Mouse (Mus musculus): Measurements from ENCODE around the gene Pla2g16.

Pla2g16 gene

DNA sequence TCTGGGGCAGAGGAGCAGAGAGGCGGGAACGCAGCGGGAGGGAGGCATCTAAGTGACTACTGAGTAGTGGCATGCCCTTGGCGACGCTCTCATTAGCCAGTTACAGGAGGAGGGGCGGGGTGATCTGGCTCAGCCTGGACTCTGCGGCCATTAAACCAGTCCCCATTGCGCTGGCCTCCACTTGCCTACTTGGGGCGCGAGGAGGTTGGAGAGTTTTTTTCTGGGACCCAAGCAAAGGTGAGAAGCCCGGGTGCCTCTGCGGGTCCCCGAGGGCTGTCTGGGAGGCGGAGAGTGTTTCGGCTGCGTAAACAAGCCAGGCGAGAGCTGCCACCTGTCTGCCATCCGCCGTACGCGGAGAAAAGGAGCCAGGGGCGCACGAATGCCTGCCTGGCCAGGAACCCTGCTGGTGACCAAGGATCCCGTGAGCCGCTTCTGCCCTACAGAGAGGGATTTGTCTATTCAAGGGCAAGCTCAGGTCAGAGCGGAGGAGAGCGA, at the start of gene Pla2g16:
TSS of gene Pla2g16 (plus strand) at position 132 of the 495 bp plus-strand sequence.
- peak; percentile 86 for DNase-seq (ENCODE audit: low read depth, low spot score)

DNA sequence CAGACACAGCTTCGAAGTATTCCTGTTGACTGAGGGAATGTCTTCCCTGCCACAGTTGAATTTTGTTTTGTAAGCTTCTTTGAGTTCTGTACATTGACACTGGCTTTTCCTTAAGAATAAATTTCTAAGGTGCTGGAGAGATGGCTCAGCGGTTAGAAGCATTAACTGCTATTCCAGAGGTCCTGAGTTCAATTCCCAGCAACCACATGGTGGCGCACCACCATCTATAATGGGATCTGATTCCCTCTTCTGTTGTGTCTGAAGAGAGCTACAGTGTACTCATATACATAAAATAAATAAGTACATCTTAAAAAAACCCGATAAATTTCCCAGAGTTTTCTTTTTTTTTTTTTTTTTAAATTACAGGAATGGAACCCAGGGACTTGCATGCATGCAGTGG, 49.2 kb upstream of the Pla2g16 start:
- no peak for DNase-seq (ENCODE audit: low read depth, low spot score)

DNA sequence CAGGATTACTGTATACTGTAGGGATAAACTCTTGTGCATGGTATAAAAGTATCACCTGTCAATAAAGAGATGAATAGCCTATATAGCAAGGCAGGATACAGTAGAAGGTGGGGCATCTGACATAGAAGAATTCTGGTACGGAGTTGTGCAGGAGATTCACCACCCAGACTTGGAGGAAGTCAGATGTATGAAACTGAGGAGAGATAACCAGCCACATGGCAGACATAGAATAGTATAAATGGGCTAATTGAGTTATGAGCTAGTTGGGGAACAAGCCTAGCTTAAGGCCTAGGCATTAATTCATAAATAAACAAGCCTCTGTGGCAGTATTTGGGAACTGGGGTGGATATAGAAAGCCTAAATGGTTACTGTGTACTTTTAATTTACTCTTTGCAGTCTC, 40.8 kb upstream of the Pla2g16 start:
- no peak for DNase-seq (ENCODE audit: low read depth, low spot score)

DNA sequence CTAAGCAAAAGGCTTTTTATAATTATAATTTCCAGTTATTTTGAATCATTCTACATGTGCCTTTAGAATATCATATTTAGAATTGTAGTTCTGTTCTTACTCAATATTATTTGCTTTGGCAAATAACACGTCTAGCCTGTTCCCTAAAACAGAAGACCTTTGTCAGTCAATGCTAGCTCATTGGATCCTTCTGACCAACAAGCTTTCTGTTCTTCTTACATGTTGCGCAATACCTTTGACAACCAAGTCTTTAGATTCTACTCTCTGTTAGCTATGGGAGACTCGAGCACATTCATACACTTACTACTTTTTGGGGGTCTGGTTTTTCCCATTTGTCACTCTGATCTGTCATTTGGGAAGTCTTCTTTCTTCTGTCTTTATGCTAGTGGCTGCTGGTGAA, 35.6 kb upstream of the Pla2g16 start:
- no peak for DNase-seq (ENCODE audit: low read depth, low spot score)

DNA sequence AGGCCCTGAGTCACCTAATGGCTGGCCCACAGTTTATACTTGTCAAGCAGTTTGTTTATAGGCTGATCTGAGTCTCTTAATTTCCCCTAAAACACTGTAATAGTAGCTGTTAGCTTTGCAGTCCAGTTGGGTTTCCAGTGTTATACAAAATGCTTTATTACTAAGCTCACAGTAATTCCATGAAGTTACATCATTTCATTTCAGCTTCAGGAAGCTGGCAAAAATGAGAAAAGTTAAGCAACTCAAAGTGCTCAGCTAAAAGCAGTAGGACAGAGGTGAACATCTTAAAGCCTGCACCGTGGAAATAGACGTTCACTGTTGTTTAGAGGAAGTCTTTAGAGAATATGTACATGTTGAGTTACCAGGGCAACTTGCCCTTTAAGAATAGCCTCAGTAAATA, 34.4 kb upstream of the Pla2g16 start:
- DNase-seq (ENCODE audit: low read depth, low spot score), result no peak

DNA sequence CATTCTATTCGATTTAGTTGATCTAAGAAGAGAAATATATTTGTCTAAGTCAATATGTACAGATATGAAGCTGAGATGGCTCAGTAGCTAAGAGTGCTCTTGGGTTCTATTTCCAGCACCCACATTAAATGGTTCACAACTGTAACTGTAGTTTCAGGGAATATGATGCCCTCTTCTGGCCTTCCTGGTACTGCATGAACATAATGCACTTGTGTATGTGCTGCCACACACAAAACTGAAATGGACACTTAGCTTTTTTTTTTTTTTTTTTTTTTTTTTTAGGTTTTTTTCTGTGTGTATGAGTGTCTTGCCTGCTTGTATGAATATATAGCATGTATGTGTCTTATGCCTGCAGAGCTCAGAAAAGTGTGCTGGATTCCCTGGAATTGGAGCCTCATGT, 34.0 kb upstream of the Pla2g16 start:
- peak; percentile 37 for DNase-seq (ENCODE audit: low read depth, low spot score)

DNA sequence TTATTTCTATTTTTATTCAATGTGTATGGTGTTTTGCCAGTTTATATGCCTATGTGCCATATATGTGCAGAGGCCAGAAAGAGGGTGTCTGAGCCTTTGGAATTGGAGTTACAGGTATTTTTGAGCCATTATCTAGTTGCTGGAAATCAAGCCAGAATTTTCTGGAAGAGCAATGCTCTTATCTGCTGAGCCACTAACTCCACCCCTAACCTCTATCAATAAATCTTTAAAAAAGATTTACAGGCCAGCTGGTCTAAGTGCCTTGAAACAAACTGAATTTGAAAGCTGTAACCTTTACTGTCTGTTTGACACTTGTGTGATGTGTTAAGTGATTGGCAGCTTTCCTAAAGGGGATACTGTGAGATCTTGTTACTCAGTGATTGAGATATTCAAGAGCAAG, 33.5 kb upstream of the Pla2g16 start:
- no peak for DNase-seq (ENCODE audit: low read depth, low spot score)

DNA sequence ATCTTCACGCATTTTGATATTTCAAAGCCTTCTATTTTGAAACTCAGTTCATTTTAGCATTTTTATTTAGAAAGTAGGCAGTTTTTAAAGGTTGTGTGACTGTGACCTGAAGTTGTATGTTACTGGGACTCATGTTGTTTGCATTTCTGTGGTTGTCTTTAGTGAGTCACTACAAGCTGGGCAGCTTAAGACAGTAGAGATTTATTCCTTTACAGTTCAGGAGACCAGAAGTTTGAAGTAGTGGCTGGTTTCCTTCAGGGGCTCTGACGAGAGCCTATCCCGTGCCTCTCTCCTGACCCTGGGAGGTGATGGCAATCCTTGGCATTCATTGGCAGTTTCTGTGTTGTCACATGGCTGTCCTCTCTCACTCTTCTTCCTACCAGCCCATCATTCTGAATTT, 32.4 kb upstream of the Pla2g16 start:
- DNase-seq (ENCODE audit: low read depth, low spot score), result no peak

DNA sequence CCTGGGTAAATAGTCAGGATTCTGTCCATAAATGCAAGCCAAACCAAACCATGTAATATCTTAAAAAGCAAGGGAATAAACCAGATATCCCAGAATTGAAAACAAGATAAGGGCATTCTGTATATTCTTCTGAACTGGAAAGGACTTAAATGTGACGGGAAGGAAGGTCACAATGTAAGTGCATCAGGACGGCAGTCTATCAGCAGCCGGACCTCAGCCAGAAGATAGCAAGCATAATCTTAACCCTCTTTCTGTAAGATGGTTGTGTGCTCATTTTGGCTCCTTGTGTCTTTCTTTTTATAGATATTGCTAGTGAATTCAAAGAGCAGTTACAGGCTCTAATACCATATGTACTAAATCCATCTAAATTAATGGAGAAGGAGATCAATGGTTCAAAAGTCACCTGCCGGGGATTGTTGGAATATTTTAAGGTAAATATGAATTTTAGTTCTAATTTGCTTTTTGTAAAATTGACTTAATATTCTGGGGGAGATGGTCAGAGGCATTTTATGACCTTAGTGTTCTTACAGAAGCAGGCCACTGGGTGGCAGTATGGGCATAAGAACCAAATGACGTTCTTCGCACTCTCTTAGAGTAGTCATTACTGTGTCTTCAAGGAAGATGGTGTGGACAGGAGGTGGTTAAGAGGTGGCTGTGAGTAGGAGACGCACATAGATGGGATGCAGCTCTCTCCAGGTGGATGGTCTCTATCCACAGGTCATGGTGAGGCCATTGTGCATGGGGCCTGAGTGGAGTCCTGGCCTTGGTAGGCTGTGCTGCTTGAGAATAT, 28.4 kb upstream of the Pla2g16 start:
- DNase-seq (ENCODE audit: low read depth, low spot score), result peak; percentile 66

DNA sequence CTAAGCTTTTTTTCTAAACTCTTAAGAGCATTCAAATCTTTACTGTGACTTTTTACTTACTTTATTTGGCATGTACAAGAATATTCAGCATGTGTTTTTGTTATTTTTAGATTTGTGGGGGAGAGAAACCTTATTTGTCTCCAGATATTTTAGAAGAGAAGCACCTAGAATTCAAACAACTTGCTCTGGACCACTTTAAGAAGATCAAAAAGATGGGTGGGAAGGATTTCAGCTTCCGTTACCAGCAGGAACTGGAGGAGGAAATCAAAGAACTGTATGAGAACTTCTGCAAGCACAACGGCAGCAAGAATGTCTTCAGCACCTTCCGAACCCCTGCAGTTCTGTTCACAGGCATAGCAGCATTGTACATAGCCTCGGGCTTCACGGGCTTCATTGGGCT, 25.4 kb upstream of the Pla2g16 start:
- no peak for DNase-seq (ENCODE audit: low read depth, low spot score)

DNA sequence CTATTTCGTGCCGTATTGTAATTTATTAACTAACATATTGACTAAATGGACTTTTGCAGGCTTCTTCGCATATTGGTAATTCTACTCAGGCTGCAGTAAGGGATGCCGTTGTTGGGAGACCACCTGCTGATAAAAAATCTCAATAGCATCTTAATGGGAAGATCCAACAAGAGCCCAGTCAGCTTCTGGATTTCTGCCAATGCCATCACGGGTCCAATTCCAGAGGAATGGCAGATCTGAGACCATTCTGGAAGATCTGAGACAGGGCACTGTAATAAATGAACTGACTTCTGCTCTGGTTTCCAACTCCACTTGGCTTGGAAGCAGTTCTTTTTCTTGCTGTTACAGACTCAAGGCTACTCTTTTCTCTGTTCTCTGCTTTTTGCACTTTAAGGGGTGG, 23.4 kb upstream of the Pla2g16 start:
- no peak for DNase-seq (ENCODE audit: low read depth, low spot score)

DNA sequence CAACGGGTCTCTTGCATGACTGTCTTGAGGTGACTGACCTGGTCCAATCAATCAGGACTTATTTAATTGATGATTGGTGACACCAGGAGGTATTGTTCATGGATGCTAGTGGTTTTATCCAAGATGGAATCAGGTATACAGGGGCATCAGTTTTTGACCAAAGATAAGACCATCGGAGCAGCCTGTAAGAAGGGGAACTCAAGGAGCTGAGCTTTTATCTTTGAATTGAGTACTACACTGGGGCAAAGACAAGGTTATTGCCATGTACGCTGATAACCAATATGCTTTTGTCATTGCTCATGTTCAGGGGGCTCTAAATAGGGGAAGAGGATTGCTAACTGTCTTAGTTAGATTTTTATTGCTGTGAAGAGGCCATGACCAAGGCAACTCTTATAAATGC, 8.3 kb upstream of the Pla2g16 start:
- DNase-seq (ENCODE audit: low read depth, low spot score), result no peak

DNA sequence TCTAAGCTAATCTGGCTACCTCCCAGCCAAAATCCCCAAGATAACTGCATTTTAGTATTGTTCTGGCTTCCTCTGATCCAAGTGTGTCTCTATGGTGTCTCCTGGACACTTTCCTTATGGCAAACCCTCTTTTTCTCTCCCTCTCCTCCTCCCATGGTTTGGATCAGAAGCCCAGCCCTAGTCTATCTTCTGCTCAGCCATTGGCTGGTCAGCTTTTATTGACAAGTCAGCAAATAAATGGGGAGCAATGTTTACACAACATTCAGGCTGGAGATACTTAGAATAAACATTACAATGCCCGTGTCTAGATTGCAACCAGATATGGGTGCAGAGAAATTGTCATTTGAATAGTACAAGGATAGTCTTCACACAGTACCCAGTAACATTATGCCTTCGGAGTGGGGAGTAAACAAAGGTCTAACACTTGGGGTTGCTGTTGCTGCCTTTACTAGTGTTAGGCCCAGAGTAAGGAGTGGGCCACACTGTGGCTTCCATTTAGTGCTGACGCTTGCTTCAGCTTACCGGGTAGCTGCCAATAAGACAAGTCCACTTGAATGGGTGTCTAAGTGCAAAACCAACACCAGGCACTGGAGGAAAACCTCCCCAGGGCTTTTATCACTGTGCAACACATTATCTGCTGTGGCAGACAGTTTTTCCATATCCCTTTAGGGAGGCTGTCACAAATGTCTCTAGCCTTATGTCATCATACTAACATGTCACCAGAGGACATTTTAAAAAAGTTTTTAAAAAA, 5.5 kb upstream of the Pla2g16 start:
- DNase-seq (ENCODE audit: low read depth, low spot score), result no peak

DNA sequence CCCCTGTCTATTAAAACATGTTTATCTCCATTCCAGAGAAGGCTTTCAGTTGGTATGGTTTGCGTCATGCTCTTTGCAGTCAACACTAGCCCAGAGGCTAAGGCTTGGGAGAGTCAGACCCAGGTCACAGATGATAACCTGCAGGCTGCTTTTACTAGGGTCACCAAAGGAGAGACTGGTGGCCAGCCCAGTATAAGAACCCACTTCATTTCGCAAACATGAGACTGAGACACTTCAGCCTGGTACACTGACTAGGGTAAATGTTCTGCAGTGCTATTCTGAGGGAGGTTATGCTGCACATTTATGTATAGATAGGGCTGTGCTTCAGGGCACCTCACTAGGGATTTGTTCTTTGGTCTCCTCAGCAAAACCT, 5.0 kb upstream of the Pla2g16 start:
- DNase-seq (ENCODE audit: low read depth, low spot score), result no peak

DNA sequence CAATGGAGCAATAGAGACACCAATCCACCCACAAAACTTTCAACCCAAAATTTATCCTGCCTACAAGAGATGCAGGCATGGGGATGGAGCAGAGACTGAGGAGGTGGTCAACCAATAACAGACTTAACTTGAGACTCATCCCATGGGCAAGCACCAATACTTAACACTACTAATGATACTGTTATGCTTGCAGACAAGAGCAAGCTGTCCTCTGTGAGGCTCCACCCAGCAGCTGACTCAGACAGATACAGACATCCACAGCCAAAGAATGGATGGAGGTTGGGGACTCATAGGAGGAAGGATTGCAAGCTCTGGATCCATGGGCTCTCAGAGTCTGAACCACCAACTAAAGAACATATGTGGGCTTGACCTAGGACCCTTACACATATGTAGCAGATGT, 3.8 kb upstream of the Pla2g16 start:
- DNase-seq (ENCODE audit: low read depth, low spot score), result no peak

DNA sequence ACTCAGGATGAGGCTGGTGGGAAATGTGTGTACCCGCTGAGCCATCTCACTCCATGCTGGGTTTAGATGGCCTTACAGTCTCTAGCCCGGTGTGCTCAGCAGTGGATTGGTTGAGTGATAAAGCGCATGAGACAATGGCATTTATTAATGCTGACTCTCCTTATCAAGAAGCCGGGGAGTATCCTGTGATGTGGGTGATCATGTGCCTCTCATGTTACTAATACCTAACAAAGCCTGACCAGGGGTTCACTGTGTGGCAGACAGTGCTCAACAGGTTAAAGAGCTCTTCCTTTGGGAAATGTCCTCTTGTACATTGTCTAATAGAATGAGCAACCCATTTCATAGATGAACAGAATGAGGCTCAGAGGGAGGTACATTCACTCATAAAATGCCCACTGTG, 2.4 kb upstream of the Pla2g16 start:
- no peak for DNase-seq (ENCODE audit: low read depth, low spot score)

DNA sequence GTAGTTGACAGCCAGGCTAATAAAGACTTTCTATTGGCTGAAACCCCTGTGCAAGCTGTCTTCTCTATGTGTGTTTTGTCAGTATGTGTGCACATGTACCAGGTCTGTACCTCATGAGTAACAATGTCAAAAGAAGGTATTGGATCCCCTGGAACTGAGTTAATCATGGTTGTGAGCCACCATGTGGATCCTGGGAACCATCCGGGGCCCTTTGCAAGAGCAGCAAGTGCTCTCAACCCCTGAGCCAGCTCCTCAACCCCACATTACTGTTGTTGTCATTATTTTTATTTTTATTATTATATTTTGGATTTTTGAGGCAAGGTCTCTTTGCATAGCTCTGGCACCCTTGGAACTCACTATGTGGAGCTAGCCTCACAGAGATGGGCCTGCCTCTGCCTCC, 618 bp upstream of the Pla2g16 start:
- no peak for DNase-seq (ENCODE audit: low read depth, low spot score)

DNA sequence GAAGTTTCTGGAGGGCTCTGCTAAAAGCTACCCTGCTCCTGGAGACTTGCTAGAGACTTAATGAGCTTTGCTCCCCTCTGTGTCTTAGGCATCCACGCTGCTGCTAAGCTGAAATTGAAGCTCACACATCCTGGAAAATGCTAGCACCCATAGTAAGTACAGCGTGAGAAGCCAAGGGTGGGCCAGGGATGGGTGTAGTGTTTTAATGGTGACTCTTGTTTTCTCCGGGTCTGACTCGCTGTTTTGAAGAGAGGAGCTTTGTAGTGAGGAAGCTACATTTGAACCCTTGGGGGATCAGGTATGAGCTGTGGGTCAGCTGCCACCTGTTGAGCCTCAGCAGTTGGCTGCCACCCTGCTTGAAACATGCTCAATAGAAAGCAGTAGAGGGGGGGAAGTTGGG, 585 bp downstream of the Pla2g16 start:
- DNase-seq (ENCODE audit: low read depth, low spot score), result peak; percentile 83

DNA sequence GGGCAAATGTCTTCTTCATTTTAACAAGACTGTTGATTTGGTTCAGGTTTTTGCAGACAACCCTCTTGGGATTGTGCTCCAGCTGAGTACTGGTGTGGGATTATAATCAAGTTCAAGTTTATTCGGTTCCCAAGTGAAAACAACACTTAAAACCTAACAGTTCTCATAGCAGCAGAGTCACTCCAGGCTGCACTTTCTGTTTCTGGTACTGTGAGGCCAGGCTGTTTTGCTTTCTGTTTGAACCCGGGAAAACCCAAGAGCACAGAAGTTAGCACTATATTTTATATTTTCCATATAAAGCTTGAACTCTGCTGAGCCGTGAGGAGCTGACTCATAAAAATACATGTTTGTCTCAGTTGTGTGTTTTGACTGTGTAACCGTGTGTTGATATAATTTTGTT, 1.4 kb downstream of the Pla2g16 start:
- peak; percentile 68 for DNase-seq (ENCODE audit: low read depth, low spot score)

DNA sequence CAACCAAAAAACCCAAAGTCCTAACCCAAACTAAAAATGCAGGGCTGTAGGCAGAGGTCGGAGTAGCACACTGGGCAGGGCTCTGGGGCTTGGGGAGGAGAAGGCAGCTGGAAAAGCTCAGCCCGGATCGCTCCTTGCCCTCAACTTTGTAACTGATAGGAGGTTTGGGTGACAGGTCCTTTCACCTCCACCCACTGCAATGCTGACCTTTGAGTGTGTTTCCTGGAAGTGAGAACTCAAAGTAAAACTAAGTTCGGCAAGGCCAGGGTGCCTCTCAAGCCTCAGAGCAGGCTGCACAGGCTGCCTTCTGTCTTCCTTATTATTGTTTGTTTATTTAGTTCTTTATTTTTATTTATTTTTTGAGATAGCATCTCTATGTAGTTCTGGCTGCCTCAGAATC, 2.7 kb downstream of the Pla2g16 start:
- DNase-seq (ENCODE audit: low read depth, low spot score), result peak; percentile 35

DNA sequence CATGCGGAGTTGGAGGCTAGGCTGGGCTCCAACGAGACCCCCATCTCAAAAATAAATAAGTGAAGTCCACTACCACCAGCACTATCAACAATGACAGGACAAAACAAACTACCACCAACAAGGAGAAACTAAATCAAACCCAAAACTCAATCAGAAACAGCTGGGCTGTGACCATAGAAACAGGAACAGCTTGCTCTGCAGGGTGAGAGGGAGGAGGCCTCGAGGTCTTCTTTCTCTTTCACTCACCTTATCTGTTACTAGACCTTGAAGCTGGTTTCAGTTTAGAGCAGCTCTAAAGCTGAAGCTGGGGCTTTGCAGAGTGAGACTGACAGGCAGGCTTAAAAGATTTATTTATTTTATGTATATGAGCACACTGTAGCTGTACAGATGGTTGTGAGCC, 4.2 kb downstream of the Pla2g16 start:
- DNase-seq (ENCODE audit: low read depth, low spot score), result peak; percentile 73

DNA sequence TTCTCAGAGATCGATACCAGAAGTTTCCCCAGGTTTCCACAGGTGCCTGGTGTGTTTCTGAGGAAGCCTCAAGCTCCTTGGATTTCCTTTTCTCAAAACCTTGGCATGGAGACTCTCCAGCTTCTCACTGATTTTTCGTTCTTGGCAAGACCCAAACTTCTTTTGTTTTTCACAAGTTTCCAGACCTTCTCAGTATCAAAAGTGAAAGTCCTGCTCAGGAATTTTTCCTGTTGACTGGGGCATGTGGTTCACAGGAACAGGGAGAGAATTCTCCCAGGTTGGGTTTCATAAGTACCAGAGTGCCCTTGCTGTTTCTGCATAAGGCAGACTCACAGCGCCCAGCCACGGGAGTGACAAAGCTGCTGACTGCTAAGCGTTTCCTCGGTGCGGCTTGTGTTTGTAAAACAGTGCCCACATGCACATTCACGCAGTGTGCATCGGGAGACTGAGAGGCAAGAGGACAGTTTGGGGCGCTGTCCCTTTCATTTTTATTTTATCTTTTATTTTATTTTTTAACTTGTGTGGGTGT, 5.4 kb downstream of the Pla2g16 start:
- DNase-seq (ENCODE audit: low read depth, low spot score), result no peak

DNA sequence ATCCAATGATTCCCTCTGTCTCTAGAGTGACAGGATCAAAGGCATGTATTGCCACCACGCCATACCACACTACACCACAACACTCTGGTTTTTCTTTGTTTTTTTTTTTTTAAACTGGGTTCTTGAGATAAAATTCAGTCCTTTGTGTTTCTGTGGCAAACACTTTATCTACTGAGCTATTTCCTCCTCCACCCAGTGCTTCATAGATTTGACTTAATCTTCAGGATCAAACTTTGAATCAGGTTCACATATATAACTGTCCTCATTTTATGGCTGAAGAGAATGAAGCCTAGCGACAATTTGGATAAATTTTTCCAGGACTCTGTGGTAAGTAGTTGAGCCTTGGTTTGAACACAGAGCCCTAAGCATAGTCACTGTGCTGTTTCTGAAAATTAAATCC, 6.4 kb downstream of the Pla2g16 start:
- DNase-seq (ENCODE audit: low read depth, low spot score), result no peak

All from A20 (cell line).